Mouse (Mus musculus): ENCODE data around the gene Cxcr2.

- TF ChIP-seq CTCF (IDR thresholded peaks at IDR 0.05; ENCODE audit: low read depth), result no peak
- TF ChIP-seq EP300 (optimal IDR thresholded peaks at IDR 0.05), result no peak
Observed at GRCm38 (mm10) chr1:74105660-74106059, 48.1 kb upstream of the Cxcr2 start.
